Mouse (Mus musculus) stomach, embryonic 14.5 days (tissue): ENCODE results near the gene Zbed6. TPM values are rescaled to one million over a fixed set of nuclear protein-coding genes. Genes with fewer than 3 reads are reported as not detected.

Experiments
- ATAC-seq: fragments of 200-750 bp; cut with Nextera tagmentation; 2 replicates; pipeline ENCODE4 v1.8.0; 2017; ENCODE audit warnings: low read depth, moderate TSS enrichment; ENCODE audit not compliant: insufficient number of reproducible peaks, insufficient read depth, low FRiP score
- H3K27ac ChIP-seq: fragments of 300-500 bp; sonication (generic); 2 replicates; pipeline ENCODE4 v1.5.1; 2014; ENCODE audit warnings: mild to moderate bottlenecking, low read length, moderate library complexity, mixed read lengths
- H3K27me3 ChIP-seq: fragments of 300-500 bp; sonication (generic); 2 replicates; pipeline ENCODE4 v1.6.1; 2014; ENCODE audit warnings: low read length, control low read depth, mixed read lengths; ENCODE audit not compliant: control insufficient read depth, insufficient read depth
- H3K36me3 ChIP-seq: fragments of 300-500 bp; sonication (generic); 2 replicates; pipeline ENCODE4 v1.6.1; 2014; ENCODE audit warnings: mild to moderate bottlenecking, control low read depth, low read length, moderate library complexity, mixed read lengths; ENCODE audit not compliant: control insufficient read depth, insufficient read depth
- H3K4me1 ChIP-seq: fragments of 300-500 bp; sonication (generic); 2 replicates; pipeline ENCODE4 v1.6.1; 2014; ENCODE audit warnings: low read length, control low read depth, mixed read lengths; ENCODE audit not compliant: control insufficient read depth, insufficient read depth
- H3K4me2 ChIP-seq: fragments of 300-500 bp; sonication (generic); replicated peaks from 2 replicates; pipeline ENCODE4 v1.6.1; 2014; ENCODE audit warnings: low read depth, low read length, control low read depth
- H3K4me3 ChIP-seq: fragments of 300-500 bp; sonication (generic); 2 replicates; pipeline ENCODE4 v1.5.1; 2014; ENCODE audit warnings: low read depth, low read length, control low read depth
- H3K9ac ChIP-seq: fragments of 300-500 bp; sonication (generic); replicated peaks from 2 replicates; pipeline ENCODE4 v1.6.1; 2014; ENCODE audit warnings: low read depth, mild to moderate bottlenecking, control low read depth, low read length, moderate library complexity, mixed read lengths
- H3K9me3 ChIP-seq: fragments of 300-500 bp; sonication (generic); 2 replicates; pipeline ENCODE4 v1.6.1; 2016; ENCODE audit warnings: low read depth, low read length, control low read depth; ENCODE audit not compliant: control insufficient read depth
- WGBS: fragments of 180-500 bp; shearing (Covaris S2); extraction: QIAGEN DNeasy Blood & Tissue Kit; methylation state at CpG from one replicate; pipeline ENCODE4 v1.1.7; 2014; 5-methylcytosine and 5-hydroxymethylcytosine counted together
- polyA plus RNA-seq: library from polyadenylated mRNA; unstranded; fragments of >200 nt; fragmentation: Nextera tagmentation; extraction: Ambion mirVana; gene quantifications from 2 replicates; pipeline ENCODE4 v1.2.1, GENCODE M21; 2014

Zbed6 gene
- polyA plus RNA-seq, 1 experiment from 2014 or later: not detected

DNA sequence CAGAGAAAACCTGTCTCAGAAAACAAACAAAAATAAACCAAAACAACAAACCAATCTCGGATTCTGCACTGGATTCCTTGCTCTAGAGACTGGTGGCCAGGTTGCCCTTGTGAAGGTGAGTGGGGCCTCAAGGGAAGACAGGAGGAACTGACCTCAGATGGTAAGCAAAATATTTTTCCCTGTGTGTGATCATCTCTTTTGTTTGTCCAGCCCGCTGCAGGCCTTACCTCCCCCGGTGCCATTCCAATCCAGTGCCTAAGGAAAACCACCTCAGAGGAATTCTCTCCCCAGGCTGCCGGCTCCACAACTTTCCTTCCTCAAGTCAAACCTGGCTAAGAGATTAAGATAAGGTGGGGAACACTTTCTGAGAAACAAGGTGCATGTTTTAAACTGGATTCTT lies 31.5 kb upstream of the Zbed6 start:
- Histone ChIP-seq H3K36me3 (no peaks in the 10 kb centered on the region), H3K9me3 (no peaks in the 10 kb centered on the region), H3K27me3 (no peaks in the 10 kb centered on the region), H3K4me1 (peaks cover 25% of the 10 kb centered on the region), H3K27ac (no peak overlapping the region), H3K9ac (no peak overlapping the region), H3K4me3 (no peak overlapping the region), H3K4me2 (no peak overlapping the region)
- ATAC-seq: no peak
- WGBS: 38% methylated on average over 4 of the region's 4 CpGs

DNA sequence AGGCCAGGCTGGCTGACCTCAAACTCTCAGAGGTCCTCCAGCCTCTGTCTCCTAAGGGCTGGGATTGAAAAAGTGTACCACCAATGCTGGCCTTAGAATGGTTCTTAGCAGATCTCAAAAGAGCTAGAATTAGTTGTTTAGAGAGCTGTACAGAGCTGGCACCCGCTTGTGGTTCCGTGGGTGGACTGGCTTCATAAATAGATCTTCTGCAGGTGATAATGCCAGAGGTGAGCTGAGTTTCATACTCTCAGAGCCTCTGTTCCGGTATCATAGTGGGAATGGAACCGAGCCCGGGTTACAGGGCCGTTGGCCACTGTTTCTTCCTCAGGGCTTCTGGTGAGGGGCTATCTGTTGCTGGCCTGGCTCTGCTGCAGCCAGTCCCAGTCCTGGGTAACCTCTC lies 30.4 kb upstream of the Zbed6 start:
- no peak for ATAC-seq
- Histone ChIP-seq H3K4me1 (peaks cover 17% of the 10 kb centered on the region), H3K4me3 (no peak overlapping the region), H3K36me3 (no peaks in the 10 kb centered on the region), H3K4me2 (no peak overlapping the region), H3K9me3 (no peaks in the 10 kb centered on the region), H3K9ac (no peak overlapping the region), H3K27ac (no peak overlapping the region), H3K27me3 (no peaks in the 10 kb centered on the region)
- 94% methylated on average over 6 of the region's 6 CpGs for WGBS

DNA sequence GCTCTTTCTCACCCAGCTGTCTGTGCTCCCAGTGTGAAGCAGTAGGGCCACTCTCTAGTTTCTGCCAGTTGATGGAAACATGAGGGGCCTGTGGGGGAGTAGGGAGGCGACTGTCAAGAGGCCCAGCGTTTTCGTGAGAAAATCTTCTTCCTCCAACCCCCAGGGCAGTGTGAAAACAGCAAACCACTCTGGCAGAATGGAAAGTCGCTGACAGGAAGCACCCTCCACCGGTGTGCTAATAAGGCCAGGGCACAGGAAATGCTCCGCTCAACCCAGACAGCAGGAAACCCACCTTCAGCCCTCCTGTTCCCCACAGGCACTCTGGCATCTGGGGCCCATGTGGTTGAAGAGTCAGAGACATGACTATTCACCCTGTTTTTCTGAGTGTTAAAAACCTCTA lies 29.2 kb upstream of the Zbed6 start, which contains the start of gene Lax1:
Lax1 (minus strand) TSS at position 212 of the 400 bp plus-strand sequence.
- no peak within 1 kb of the TSS for H3K9ac ChIP-seq
- H3K9me3 ChIP-seq: no peaks in the 10 kb centered on the region
- H3K4me3 ChIP-seq: no peak within 1 kb of the TSS
- H3K36me3 ChIP-seq: no peaks in the 10 kb centered on the region
- no peak for ATAC-seq
- 24% methylated on average over 6 of the region's 6 CpGs for WGBS
- H3K4me2 ChIP-seq: no peak within 1 kb of the TSS
- no peaks in the 10 kb centered on the region for H3K27me3 ChIP-seq
- H3K4me1 ChIP-seq: peaks cover 8% of the 10 kb centered on the region
- H3K27ac ChIP-seq: no peak within 1 kb of the TSS

DNA sequence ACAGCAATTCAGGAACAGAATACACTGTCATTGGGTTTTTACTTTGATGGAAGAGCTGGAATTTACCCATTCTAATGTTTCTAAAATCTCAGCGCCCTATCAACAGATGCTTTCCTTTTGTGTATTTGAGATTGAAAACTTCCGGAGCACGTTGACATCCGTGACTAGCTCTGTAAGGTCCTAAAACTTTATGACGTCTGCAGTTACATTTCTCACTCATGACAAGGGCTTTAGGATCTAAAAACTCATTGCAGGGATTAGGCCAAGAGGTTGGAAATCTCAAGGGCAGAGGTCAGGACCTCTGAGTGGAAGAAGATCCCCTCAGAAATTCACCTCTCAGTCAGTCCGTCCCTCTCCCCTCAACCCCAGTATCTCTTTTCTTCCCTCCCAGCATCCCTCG lies 27.6 kb upstream of the Zbed6 start:
- no peaks in the 10 kb centered on the region for H3K27me3 ChIP-seq
- WGBS: 60% methylated on average over 7 of the region's 7 CpGs
- H3K4me1 ChIP-seq: no peaks in the 10 kb centered on the region

DNA sequence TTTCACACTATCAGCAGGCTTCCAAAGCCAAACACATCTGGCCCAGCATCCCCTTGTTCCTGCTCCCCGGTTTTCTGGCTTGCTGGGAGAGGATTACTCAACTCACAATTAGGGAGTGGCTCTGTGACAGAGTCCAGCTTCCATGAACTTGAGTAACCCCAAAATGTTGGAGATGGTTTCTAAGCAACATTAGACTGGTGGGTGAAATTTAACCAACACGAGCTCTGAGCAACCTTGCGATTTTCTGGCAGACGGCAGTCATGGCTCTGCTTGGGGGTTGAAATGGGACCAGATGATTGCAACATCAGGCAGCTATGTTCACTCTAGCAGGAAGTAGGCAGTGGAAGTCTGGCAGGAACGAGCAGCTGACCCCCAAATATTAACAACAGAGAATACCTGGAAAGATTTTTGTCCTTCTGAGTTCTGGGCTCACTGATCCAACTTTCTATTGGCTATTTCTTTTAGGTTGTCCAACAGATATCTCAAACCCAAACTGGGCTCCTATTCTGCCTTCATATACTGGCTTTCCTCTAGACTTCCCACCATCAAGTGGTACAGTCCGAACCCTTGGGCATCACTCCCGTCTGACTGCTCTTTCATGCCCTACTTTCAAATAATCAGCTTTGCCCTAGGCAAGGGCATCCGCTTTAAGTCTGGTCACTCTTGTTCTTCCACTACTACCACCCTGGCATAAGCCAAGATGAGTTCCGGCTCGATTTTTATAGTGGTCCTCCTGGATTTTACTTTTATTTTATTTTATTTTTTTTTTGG lies 25.2 kb upstream of the Zbed6 start:
- no peaks in the 10 kb centered on the region for H3K4me1 ChIP-seq
- no peak overlapping the region for H3K4me3 ChIP-seq
- 65% methylated on average over 10 of the region's 10 CpGs for WGBS
- no peaks in the 10 kb centered on the region for H3K27me3 ChIP-seq
- H3K27ac ChIP-seq: no peak overlapping the region
- no peaks in the 10 kb centered on the region for H3K9me3 ChIP-seq
- no peak overlapping the region for H3K4me2 ChIP-seq
- H3K36me3 ChIP-seq: no peaks in the 10 kb centered on the region
- H3K9ac ChIP-seq: no peak overlapping the region
- ATAC-seq: no peak

More for the DNA sequence above, 27.6 kb upstream of the Zbed6 start:
- H3K4me2 ChIP-seq: no peak overlapping the region
- H3K27ac ChIP-seq: no peak overlapping the region
- no peaks in the 10 kb centered on the region for H3K36me3 ChIP-seq
- H3K9me3 ChIP-seq: no peaks in the 10 kb centered on the region
- H3K4me3 ChIP-seq: no peak overlapping the region
- no peak overlapping the region for H3K9ac ChIP-seq
- no peak for ATAC-seq

DNA sequence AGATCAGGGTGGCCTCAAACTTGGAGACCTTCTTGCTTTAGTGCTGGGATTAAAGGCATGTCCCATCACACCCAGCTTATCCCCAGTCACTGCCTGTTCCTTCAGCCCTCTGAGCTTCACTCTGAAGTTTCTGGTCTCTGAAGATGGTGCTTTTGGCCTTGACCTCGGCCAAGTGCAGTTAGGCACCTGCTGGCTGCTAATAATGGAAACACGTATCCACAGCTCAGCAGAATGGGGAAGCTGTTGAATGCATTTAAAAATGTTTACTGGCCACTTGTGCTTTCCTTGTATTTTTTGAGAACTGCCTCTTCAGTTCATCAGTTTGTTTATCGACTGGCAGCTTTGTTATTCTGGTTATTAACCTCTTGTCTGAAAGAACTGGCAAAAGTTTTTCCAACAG lies 11.1 kb upstream of the Zbed6 start:
- H3K9ac ChIP-seq: no peak overlapping the region
- no peak overlapping the region for H3K4me2 ChIP-seq
- H3K9me3 ChIP-seq: no peaks in the 10 kb centered on the region
- H3K27me3 ChIP-seq: no peaks in the 10 kb centered on the region
- ATAC-seq: no peak
- no peaks in the 10 kb centered on the region for H3K36me3 ChIP-seq
- 70% methylated on average over 3 of the region's 3 CpGs for WGBS
- no peak overlapping the region for H3K27ac ChIP-seq
- no peaks in the 10 kb centered on the region for H3K4me1 ChIP-seq
- no peak overlapping the region for H3K4me3 ChIP-seq

DNA sequence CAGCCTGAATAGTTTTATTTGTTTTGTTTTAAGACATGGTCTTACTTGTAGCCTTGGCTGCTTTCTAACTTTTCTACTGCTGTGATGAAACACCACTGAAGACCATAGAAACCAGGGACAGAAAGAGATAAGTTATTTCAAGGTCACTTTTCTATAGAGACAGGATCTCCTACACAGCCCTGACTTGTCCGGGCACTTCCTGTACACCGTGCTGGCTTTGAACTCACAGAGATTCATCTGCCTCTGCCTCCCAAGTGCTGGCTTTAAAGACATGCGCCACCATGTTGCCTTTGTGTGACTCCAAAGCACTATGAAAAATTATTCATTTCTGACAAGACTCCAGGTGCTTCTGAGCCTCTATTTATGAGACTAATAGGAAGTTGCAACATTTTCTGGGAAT lies 10.6 kb upstream of the Zbed6 start:
- Histone ChIP-seq H3K4me3 (no peak overlapping the region), H3K4me2 (no peak overlapping the region), H3K9me3 (no peaks in the 10 kb centered on the region), H3K27me3 (no peaks in the 10 kb centered on the region), H3K36me3 (no peaks in the 10 kb centered on the region), H3K9ac (no peak overlapping the region), H3K27ac (no peak overlapping the region), H3K4me1 (no peaks in the 10 kb centered on the region)
- 89% methylated on average over 3 of the region's 3 CpGs for WGBS
- ATAC-seq: no peak

DNA sequence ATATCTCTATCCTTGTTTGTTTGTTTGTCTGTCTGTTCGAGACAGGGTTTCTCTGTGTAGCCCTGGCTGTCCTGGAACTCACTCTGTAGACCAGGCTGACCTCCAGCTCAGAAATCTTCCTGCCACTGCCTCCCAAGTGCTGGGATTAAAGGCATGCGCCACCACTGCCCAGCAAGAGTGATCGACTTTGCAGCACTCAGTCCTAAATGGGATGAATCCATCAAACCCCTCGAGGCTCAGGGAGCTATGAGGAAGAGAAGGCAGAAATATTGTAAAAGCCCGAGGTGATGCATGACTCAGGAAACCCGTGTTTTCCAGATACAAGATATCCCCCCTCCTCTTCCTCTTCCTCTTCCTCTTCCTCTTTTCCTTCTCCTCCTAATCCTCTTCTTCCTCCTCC lies 10.1 kb upstream of the Zbed6 start:
- Histone ChIP-seq H3K36me3 (no peaks in the 10 kb centered on the region), H3K9ac (no peak overlapping the region), H3K4me2 (no peak overlapping the region), H3K27ac (no peak overlapping the region), H3K4me1 (no peaks in the 10 kb centered on the region), H3K9me3 (no peaks in the 10 kb centered on the region), H3K27me3 (no peaks in the 10 kb centered on the region), H3K4me3 (no peak overlapping the region)
- WGBS: 72% methylated on average over 6 of the region's 6 CpGs
- ATAC-seq: no peak

DNA sequence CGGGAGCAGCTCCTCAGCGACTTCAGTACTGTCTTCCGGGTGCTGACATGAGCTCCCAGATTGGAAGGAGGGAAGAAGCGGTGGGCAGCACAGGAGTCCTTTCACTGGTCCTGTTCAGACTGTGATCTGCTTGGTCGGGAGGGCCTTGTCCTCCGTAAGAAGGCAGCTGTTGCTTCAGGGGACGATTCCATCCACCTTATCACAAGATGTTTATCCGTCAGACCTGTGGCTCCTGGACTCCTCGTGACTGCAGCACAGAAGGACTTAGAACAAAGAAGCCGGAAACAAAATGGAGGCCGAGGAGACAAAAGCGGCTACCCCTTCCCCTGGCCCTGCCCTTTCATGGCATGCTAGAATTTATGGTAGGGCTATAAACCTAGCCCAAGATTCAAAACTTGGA lies 9.5 kb upstream of the Zbed6 start:
- Histone ChIP-seq H3K9ac (no peak overlapping the region), H3K4me1 (no peaks in the 10 kb centered on the region), H3K36me3 (no peaks in the 10 kb centered on the region), H3K4me3 (no peak overlapping the region), H3K27me3 (no peaks in the 10 kb centered on the region), H3K9me3 (no peaks in the 10 kb centered on the region), H3K27ac (no peak overlapping the region), H3K4me2 (no peak overlapping the region)
- WGBS: 78% methylated on average over 12 of the region's 12 CpGs
- no peak for ATAC-seq
